Mouse (Mus musculus): Measurements from ENCODE around the gene Ipo13. TPM values are rescaled to one million over a fixed set of nuclear protein-coding genes. Genes with fewer than 3 reads are reported as not detected.

Gene Ipo13
- total RNA-seq, 1 experiment from 2014 or later = 8.9 TPM

DNA sequence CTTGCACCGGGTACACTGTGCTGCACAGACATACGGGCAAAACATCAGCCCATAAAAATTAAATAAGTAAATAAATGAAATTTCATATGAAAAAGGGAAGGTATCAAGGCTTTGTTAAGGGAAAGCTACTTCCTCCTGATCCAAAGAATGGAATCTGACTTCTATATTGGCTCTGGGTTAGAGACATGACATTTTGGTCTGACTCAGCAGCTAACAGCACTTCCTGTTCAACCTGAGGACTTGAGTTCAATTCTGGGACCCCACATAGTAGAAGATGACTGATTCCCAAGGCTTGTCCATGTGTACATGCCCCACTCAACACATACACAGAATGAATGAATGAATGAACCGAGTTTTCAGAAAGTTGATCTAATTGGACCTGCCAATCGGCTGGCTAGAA, 3.0 kb upstream of the Ipo13 start:
- ATAC-seq (replicated peaks in 1 of 2; ENCODE audit: insufficient read depth in 1 of 2, low FRiP score in 2 of 2, low TSS enrichment in 1 of 2, low read depth in 1 of 2, poor library complexity in 2 of 2, severe bottlenecking in 2 of 2) = no peak

DNA sequence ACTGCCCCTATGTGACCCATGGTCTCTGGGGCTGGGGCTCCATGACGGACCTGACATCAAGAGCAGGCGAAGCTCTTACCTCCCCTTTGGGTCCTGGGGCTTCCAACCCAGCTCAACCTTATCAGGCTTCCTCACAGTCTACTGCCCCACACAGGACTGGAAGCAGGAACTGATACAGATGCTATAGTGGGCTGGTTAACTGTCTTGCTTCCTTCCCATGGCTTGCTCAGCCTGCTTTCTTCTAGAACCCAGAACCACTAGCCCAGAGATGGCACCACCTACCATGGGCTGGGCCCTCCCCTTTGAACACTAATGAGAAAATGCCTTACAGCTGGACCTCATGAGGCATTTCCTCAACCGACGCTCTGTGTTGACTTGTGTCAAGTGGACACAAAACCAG, 2.6 kb upstream of the Ipo13 start:
- no peak for ATAC-seq (replicated peaks in 1 of 2; ENCODE audit: insufficient read depth in 1 of 2, low FRiP score in 2 of 2, low TSS enrichment in 1 of 2, low read depth in 1 of 2, poor library complexity in 2 of 2, severe bottlenecking in 2 of 2)

DNA sequence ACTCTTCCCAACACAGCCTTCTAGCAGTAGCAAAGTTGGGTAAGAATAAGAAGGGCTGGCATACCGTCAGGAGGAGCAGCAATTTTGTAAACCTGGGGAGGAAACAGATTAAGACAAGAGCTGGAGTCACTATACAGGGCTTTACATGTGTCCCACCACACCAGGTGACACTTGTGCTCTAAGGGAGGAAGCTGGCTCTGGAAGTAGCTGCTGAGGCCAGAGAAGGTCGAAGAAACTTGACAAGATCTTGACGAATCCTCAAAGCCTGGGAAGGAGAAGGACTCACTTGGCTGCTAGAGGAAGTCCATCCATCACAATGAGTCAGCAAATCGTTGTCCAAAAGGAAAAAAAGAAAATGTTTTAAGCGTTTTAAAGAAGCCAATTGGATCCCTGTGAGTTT, 1.6 kb upstream of the Ipo13 start:
- no peak for ATAC-seq (replicated peaks in 1 of 2; ENCODE audit: insufficient read depth in 1 of 2, low FRiP score in 2 of 2, low TSS enrichment in 1 of 2, low read depth in 1 of 2, poor library complexity in 2 of 2, severe bottlenecking in 2 of 2)

DNA sequence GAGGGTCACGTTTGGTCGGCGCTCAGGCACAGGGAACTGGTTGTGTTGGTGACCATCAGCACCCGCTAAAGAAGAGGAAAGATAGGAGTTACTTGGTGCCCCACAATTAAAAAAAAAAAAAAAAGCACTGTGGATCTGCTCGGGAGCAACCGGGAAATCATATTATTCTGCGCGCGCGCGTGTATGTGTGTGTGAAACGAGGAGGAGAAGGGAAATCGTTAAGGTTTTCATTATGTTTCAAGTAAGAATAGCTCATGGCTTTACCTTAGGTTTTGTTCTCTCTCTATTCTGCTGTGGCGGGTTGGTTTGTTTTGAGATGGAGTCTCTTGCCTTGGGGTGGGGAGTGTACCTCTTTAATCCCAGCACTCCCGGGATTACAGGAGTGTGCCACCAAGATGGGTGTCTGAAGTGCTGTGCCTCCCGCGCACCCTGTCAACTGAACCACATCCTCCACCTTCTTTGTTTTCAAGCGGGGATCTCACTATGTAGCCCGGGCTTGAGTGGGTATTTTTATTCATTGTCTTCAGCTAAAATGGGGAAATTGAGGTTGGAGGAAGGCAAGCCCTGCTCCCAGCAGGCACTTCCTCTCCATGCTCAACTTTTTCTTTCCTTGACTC, 798 bp upstream of the Ipo13 start:
- ATAC-seq (replicated peaks in 1 of 2; ENCODE audit: insufficient read depth in 1 of 2, low FRiP score in 2 of 2, low TSS enrichment in 1 of 2, low read depth in 1 of 2, poor library complexity in 2 of 2, severe bottlenecking in 2 of 2) = 0 out of 4 replicates have a peak, but pooled peaks of 1 of the 2 experiments have one; percentile 6

DNA sequence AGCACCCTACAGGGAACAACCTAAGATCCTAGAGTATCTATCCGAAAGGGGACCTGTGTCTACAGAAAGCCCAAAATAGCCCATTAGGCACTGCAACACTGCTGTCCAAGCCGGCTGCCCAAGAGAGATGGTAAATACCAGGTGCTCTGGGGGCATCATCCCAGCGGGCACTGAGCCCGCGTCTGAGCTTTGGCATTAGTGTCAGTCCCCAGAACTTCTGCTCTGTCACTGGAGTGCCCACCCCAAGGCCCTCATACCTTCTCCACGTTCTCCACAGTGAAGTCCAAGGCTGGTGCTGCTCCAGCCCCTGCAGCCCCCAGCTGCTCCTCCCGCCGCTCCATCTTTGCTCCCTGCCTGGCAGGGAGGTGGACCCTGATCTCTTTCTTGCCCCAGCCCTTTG, 768 bp downstream of the Ipo13 start:
- no peak for ATAC-seq (replicated peaks in 1 of 2; ENCODE audit: insufficient read depth in 1 of 2, low FRiP score in 2 of 2, low TSS enrichment in 1 of 2, low read depth in 1 of 2, poor library complexity in 2 of 2, severe bottlenecking in 2 of 2)

DNA sequence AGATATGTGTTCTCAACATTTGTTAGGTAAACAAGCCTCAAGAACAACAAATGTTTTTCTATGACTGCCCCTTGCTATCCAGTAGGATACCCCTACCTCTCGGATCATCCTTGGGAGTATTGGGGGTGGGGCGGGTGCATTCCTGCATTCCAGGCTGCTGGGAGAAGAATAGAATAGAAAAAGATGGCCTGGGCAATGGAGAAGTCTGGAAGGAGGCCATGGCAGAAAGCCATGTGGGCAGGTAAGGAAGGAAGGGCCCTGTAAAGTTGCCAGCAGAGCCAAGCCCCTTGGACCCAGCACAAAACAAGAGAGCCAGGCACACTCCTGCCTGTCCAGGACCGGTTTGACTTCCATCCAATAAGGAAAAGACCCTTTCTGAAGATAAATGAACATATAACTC, 1.4 kb downstream of the Ipo13 start:
- no peak for ATAC-seq (replicated peaks in 1 of 2; ENCODE audit: insufficient read depth in 1 of 2, low FRiP score in 2 of 2, low TSS enrichment in 1 of 2, low read depth in 1 of 2, poor library complexity in 2 of 2, severe bottlenecking in 2 of 2)

DNA sequence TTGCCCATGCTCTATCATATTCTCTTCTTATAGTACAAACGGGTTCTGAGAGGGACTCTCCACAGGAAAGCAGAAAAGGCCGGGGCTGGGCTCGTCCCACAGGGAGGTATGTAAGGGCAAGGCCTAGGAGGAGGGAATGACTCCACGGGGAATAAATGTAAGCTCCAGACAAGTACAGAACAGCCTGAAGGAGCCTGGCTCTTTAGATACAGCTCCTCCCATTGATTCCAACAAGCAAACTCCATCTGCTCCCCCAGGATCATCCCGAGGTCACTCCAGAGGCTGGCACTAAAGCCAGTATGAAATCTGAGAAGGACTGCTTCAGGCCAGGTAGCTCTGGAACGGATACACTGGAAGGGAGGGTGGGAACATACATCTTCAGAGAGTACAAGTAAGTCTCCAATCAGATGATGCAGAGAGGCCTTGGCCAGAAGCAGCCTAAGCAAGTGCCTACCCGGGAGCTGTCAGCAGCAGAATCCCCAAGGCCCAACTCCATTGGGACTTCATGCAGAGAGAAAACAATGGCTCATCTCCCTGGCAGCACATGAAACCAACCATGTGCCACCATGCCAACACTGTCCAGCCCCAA, 2.0 kb downstream of the Ipo13 start:
- no peak for ATAC-seq (replicated peaks in 1 of 2; ENCODE audit: insufficient read depth in 1 of 2, low FRiP score in 2 of 2, low TSS enrichment in 1 of 2, low read depth in 1 of 2, poor library complexity in 2 of 2, severe bottlenecking in 2 of 2)

DNA sequence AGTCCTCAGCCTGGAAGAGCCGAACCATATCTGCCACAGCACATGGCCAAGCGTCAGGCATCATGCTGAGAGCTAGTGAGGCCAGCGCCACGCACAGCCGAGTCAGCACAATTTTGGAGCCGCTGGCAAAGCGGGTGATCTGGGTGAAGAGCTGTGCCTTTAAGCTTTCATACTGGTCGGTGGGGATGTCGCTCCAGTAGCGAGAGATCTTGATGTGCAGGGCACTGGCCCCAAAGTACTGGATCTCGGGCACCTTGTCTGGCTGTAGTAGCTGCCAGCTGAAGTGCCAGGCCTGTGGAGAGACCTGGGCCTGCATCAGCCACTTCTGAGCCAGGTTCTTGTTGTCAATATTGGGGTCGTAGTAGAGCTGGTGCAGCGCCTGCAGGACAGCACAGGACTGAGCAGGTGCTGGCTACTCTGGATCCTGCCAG, 2.7 kb downstream of the Ipo13 start:
- no peak for ATAC-seq (replicated peaks in 1 of 2; ENCODE audit: insufficient read depth in 1 of 2, low FRiP score in 2 of 2, low TSS enrichment in 1 of 2, low read depth in 1 of 2, poor library complexity in 2 of 2, severe bottlenecking in 2 of 2)

DNA sequence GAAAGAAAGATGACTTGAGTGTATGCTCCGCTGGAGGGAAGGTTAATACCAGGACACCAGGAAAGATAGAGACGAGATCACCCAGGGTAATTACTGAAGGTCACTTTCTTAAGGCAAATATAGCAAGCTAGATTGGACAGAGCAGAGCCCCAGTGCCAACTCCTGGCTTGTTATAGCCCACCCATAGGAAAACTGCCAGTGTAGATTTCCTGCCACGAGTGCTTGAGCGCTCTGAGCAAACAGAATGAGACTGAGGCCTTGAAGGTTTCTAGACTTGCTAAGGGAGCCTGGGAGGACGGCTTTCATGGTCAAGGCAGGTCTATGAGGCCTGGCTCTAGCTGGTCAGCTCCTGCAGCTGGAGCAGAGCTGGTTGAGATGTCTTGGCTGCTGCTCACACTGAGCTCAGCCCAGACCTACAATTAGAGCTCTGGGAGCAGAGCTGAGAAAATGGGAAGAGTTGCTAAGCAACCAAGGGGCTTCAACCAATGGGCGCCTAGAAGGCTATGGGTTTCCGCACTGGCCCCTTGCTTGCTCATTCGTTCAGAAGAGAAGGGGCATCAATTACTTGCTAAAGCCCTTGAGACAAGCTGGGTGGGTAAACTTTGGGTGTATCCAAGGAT, 5.9 kb downstream of the Ipo13 start:
- no peak for ATAC-seq (replicated peaks in 1 of 2; ENCODE audit: insufficient read depth in 1 of 2, low FRiP score in 2 of 2, low TSS enrichment in 1 of 2, low read depth in 1 of 2, poor library complexity in 2 of 2, severe bottlenecking in 2 of 2)

DNA sequence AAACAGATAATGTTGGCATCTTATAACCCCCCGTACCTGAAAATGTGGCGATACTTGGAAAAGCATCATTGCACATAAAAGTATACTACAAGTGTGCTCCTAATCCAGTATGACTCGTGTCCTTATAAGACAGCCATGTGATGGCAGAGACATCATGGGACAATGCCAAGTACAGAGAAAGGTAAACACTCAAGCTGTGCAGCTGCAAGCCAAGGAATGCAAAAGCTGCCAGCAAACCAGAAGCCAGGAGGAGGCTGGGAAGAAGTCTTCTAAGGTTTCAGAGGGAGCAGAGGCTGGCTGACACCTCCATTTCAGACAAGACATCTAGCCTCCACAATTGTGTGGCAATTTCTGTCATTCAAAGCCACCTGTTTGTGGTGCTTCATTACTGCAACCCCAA, 8.6 kb downstream of the Ipo13 start:
- no peak for ATAC-seq (replicated peaks in 1 of 2; ENCODE audit: insufficient read depth in 1 of 2, low FRiP score in 2 of 2, low TSS enrichment in 1 of 2, low read depth in 1 of 2, poor library complexity in 2 of 2, severe bottlenecking in 2 of 2)

DNA sequence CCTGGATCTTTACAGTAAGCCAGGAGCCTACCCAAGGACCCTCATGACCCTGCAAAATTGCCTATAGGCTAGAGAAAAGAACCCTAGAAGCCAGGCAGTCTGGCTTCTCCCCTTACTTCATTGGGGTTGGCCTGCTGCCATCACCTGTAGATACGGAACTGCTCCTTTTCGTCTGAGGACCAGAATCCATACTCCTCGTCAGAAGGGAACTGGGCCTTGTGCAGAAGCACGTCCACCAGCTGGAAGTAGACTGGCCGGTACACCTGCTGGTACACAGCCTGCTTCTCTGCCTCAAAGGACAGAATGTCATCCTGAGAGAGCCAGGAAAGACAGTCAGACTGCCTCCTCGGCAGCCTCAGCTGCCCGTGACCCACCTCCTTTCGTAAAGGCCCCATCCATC, 10.0 kb downstream of the Ipo13 start:
- no peak for ATAC-seq (replicated peaks in 1 of 2; ENCODE audit: insufficient read depth in 1 of 2, low FRiP score in 2 of 2, low TSS enrichment in 1 of 2, low read depth in 1 of 2, poor library complexity in 2 of 2, severe bottlenecking in 2 of 2)

DNA sequence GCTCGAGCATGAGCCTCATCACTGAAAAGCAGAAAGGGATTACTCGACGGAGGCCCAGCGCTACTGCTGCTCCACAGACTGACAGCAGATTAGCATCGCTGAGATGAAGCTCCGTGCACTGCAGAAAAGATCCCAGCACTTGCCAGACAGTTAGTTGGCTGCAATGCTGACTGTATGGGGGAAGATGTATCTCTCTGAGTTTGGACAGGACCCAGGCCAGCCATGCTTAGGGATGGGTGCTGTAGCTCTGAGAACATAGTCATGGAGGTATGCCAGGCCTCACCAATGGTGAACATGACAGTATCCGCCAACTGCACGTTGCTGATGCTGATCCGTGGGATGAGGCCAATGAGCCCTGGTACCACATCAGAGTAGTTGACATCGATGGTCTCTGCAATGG, 10.7 kb downstream of the Ipo13 start:
- ATAC-seq (replicated peaks in 1 of 2; ENCODE audit: insufficient read depth in 1 of 2, low FRiP score in 2 of 2, low TSS enrichment in 1 of 2, low read depth in 1 of 2, poor library complexity in 2 of 2, severe bottlenecking in 2 of 2) = no peak

DNA sequence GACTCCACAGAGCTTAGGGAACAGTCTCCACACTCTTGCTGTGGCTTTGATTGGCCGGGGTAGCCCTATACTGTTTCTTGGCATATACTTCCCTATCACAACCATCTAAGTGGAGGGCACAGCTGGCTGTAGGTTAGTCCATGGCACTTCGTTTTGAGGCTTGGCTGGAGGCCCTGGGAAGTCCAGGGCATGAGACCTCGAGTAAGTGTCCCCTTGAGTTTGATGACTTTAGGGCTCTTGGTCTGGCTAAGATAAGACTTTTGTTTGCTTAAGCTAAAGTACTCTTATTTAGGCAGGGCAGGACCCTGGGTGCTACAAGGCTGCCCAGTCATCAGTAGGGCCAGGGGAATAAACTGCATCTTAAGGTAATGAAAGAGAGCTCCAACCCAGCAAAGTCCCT, 16.7 kb downstream of the Ipo13 start:
- ATAC-seq (replicated peaks in 1 of 2; ENCODE audit: insufficient read depth in 1 of 2, low FRiP score in 2 of 2, low TSS enrichment in 1 of 2, low read depth in 1 of 2, poor library complexity in 2 of 2, severe bottlenecking in 2 of 2) = no peak

DNA sequence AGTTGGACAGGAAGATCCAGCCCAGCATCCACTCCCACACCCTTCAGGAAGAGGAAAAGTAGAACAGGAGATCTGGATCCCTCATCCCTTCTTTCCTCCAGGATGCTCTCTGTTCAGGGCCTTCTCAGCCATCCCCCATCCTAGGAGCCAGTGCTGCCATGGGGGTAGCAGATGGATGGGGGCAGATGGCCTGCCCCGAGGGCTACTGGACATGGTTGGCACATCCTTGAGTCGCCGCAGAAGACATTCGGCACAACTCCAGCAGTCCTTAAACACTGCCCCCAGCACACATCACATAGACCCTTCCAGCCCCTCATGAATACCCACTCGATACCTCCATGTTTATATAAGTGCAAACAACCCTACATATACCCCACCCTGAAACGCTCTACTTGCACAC, 18.8 kb downstream of the Ipo13 start:
- ATAC-seq (replicated peaks in 1 of 2; ENCODE audit: insufficient read depth in 1 of 2, low FRiP score in 2 of 2, low TSS enrichment in 1 of 2, low read depth in 1 of 2, poor library complexity in 2 of 2, severe bottlenecking in 2 of 2) = no peak

DNA sequence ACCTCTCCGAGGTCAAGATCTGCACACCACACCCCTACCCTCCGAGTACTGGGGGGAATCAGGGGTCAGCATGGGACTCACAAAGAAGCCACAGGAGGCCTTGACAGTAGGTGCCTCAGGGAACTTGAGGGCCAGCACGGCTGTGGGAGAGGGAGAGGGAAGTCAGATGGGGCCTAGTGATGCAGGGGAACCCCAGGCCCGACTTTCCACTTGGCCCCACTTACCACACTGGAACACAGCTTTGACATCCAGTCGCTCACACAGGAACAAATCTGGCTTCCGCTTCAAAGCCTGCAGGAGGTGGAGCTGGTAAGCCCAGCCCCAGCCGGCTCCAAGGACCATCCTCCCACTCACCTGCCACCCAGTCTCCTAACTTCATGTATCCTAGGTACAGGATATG, 19.5 kb downstream of the Ipo13 start:
- ATAC-seq (replicated peaks in 1 of 2; ENCODE audit: insufficient read depth in 1 of 2, low FRiP score in 2 of 2, low TSS enrichment in 1 of 2, low read depth in 1 of 2, poor library complexity in 2 of 2, severe bottlenecking in 2 of 2) = no peak

DNA sequence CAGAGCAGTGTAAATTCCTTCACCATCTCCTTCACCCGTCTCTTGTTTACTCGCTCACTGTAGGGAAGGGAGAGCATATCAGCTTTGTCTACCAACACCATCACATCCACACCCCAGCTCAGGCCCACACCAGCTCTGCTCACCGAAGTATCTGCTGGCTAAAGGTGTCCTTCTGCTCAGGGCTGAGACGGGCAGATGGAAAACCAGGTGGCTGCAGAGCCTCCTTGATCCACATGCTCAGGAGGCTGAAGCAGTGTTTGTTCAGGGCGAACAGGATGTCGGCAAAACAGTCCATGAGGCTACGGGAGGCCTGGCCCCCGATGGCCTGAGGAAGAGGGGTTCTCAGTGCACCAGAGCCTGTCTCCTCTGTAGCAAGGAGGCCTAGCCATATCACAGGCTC, 20.2 kb downstream of the Ipo13 start:
- ATAC-seq (replicated peaks in 1 of 2; ENCODE audit: insufficient read depth in 1 of 2, low FRiP score in 2 of 2, low TSS enrichment in 1 of 2, low read depth in 1 of 2, poor library complexity in 2 of 2, severe bottlenecking in 2 of 2) = no peak

DNA sequence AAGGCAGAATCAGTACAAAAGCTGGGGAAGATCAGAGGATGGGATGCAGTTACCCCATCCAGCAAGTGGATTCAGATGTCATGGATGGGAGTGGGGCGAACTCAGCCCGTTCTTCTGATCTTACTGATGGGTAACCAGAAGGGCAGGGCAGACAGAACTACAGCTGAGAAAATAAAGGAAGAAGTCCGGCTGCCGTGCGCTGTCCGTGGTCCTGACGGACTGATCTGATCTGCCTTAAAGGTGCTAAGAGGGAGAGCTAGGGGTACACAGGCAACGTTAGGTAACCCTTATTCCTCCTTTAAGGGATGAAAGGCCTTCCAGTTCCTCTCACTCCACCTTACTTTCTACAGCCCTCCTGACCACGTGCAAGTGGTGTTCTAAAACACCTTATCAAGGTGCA, 21.4 kb downstream of the Ipo13 start:
- no peak for ATAC-seq (replicated peaks in 1 of 2; ENCODE audit: insufficient read depth in 1 of 2, low FRiP score in 2 of 2, low TSS enrichment in 1 of 2, low read depth in 1 of 2, poor library complexity in 2 of 2, severe bottlenecking in 2 of 2)

DNA sequence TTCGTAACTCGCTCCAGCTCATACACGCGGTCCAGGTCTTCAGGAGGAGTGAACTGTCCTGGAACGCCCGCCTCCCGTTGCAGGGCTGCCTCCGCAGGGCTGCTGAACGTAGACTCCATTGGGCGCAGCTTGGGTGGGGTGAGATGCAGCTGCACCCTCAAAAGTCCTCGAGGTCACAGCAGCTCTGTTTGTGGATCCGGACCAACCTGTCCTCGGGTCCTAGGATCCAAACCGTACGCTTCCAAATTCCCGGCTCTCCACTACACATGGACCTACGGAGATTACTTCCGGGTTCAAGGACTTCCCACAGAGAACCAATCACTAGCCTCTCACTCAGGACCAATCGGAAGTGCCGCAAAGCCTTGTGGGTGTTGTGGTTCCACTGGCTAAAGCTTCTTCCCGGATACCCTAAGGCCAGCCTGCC, 23.0 kb downstream of the Ipo13 start, which contains the start of gene Dph2:
Dph2 (minus strand) TSS at position 295 of the 424 bp plus-strand sequence.
- ATAC-seq (replicated peaks in 1 of 2; ENCODE audit: insufficient read depth in 1 of 2, low FRiP score in 2 of 2, low TSS enrichment in 1 of 2, low read depth in 1 of 2, poor library complexity in 2 of 2, severe bottlenecking in 2 of 2) = peak; percentile 83 to 92

DNA sequence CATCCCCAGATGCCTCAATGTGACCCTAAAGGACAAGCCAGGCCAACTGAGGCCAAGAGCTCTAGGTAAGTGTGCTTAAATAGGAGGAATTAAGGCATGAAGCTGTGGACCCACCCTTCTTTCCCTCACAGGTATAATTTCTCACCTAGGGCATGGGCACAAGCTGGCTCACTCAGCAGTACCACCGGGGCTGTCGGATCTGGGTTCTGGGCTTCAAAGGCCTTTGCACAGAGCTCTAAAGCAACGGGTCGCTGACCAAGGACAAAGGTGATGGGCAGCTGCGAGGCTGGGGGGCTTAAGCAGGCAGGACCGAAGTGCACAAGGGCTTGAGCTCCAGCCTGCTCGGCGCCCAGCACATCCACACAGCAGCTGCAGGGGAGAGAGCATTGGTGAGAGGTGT, 24.0 kb downstream of the Ipo13 start:
- no peak for ATAC-seq (replicated peaks in 1 of 2; ENCODE audit: insufficient read depth in 1 of 2, low FRiP score in 2 of 2, low TSS enrichment in 1 of 2, low read depth in 1 of 2, poor library complexity in 2 of 2, severe bottlenecking in 2 of 2)

Data from hematopoietic stem cell, adult 5-6 weeks (primary cell).